Mouse (Mus musculus) CH12.LX (cell line): ENCODE data around the gene Ttc13. TPM values are rescaled to one million over a fixed set of nuclear protein-coding genes. Genes with fewer than 3 reads are reported as not detected.

Source experiments
- DNase-seq: peaks from one replicate; pipeline ENCODE4 v3.0.0-alpha.2; 2013; ENCODE audit errors: extremely low read depth
- H3K27ac ChIP-seq: 2 replicates; pipeline ENCODE4 v1.5.1; 2012; ENCODE audit warnings: low read depth, mild to moderate bottlenecking, control low read depth, moderate library complexity; ENCODE audit not compliant: insufficient read depth
- H3K27me3 ChIP-seq: replicated peaks from 2 replicates; pipeline ENCODE3; 2012; ENCODE audit warnings: inconsistent platforms
- H3K36me3 ChIP-seq, 2 experiments: replicated peaks in 1 of 2; 2 replicates each; pipeline versions ENCODE3 to v1.6.1; 2012; ENCODE audit warnings: inconsistent platforms in 1 of 2, low read length in 1 of 2, mild to moderate bottlenecking in 1 of 2, mixed read lengths in 1 of 2, moderate library complexity in 1 of 2; ENCODE audit not compliant: control insufficient read depth in 1 of 2, insufficient read depth in 1 of 2
- H3K4me1 ChIP-seq, 2 experiments: 2 replicates each; pipeline ENCODE4 v1.6.1; 2012; ENCODE audit warnings: inconsistent platforms in 1 of 2, moderate library complexity in 1 of 2; ENCODE audit not compliant: insufficient read depth in 2 of 2, control insufficient read depth in 1 of 2
- H3K4me2 ChIP-seq: 2 replicates; pipeline ENCODE4 v1.6.1; 2012; ENCODE audit warnings: low read depth, mild to moderate bottlenecking, control low read depth; ENCODE audit not compliant: poor library complexity, insufficient read depth, severe bottlenecking
- H3K4me3 ChIP-seq, 3 experiments: fragments of 150-350 bp in 1 of 3; sonication (generic) in 1 of 3; replicated peaks in 1 of 3; 2 replicates each; pipeline versions ENCODE3 to v1.5.1; 2011 to 2012; ENCODE audit warnings: low read depth in 2 of 3, low read length in 2 of 3, mild to moderate bottlenecking in 2 of 3, moderate library complexity in 2 of 3, control low read depth in 1 of 3, improper control_type of control experiment in 1 of 3, inconsistent platforms in 1 of 3, mixed read lengths in 1 of 3; ENCODE audit not compliant: poor library complexity in 1 of 3
- H3K79me2 ChIP-seq: replicated peaks from 2 replicates; pipeline ENCODE4 v1.6.1; 2012; ENCODE audit warnings: mild to moderate bottlenecking, moderate library complexity; ENCODE audit not compliant: control insufficient read depth, poor library complexity, insufficient read depth, severe bottlenecking; ENCODE audit errors: extremely low read depth
- H3K9ac ChIP-seq: 2 replicates; pipeline ENCODE4 v1.6.1; 2012; ENCODE audit warnings: low read depth, mild to moderate bottlenecking, control low read depth, moderate library complexity; ENCODE audit not compliant: insufficient read depth
- H3K9me3 ChIP-seq: replicated peaks from 2 replicates; pipeline ENCODE3; 2012; ENCODE audit warnings: low read length, inconsistent platforms, mixed read lengths
- CHD1 ChIP-seq: IDR thresholded peaks from 2 replicates; pipeline ENCODE4 v1.6.1; 2012; ENCODE audit warnings: low read depth, low read length, improper control_type of control experiment, inconsistent platforms
- CTCF ChIP-seq, 2 experiments: IDR thresholded peaks in 1 of 2; conservative IDR thresholded peaks in 1 of 2; 2 replicates each; pipeline ENCODE4 v1.5.1; 2011 to 2012; ENCODE audit warnings: low read depth in 2 of 2, low read length in 2 of 2, improper control_type of control experiment in 1 of 2, inconsistent platforms in 1 of 2, mild to moderate bottlenecking in 1 of 2, moderate library complexity in 1 of 2
- E2F4 ChIP-seq: IDR thresholded peaks from 2 replicates; pipeline ENCODE4 v1.6.1; 2011; ENCODE audit warnings: low read depth, low read length, improper control_type of control experiment; ENCODE audit not compliant: insufficient replicate concordance
- ELF1 ChIP-seq: IDR thresholded peaks from 2 replicates; pipeline ENCODE4 v1.6.1; 2014; ENCODE audit warnings: low read depth, mild to moderate bottlenecking, inconsistent platforms, low read length, improper control_type of control experiment
- ETS1 ChIP-seq: conservative IDR thresholded peaks from 2 replicates; pipeline ENCODE4 v1.6.1; 2012; ENCODE audit warnings: low read depth, mild to moderate bottlenecking, inconsistent platforms, low read length, improper control_type of control experiment, moderate library complexity
- GABPA ChIP-seq: IDR thresholded peaks from 2 replicates; pipeline ENCODE4 v1.6.1; 2012; ENCODE audit warnings: low read depth, low read length, improper control_type of control experiment, inconsistent platforms; ENCODE audit not compliant: insufficient replicate concordance
- IRF4 ChIP-seq: IDR thresholded peaks from 2 replicates; pipeline ENCODE4 v1.6.1; 2014; ENCODE audit warnings: low read depth, mild to moderate bottlenecking, inconsistent platforms, low read length, improper control_type of control experiment
- JUN ChIP-seq: IDR thresholded peaks from 2 replicates; pipeline ENCODE4 v1.6.1; 2011; ENCODE audit warnings: low read depth, mild to moderate bottlenecking, low read length, improper control_type of control experiment, moderate library complexity; ENCODE audit not compliant: insufficient read depth
- JUND ChIP-seq: conservative IDR thresholded peaks from 2 replicates; pipeline ENCODE4 v1.6.1; 2011; ENCODE audit warnings: low read depth, low read length, improper control_type of control experiment
- KAT2A ChIP-seq: IDR thresholded peaks from 2 replicates; pipeline ENCODE4 v1.6.1; 2012; ENCODE audit warnings: low read length, improper control_type of control experiment, inconsistent platforms; ENCODE audit not compliant: insufficient replicate concordance
- MAFK ChIP-seq: IDR thresholded peaks from 2 replicates; pipeline ENCODE4 v1.6.1; 2011; ENCODE audit warnings: low read length, improper control_type of control experiment; ENCODE audit not compliant: insufficient replicate concordance
- MAX ChIP-seq: IDR thresholded peaks from 2 replicates; pipeline ENCODE4 v1.6.1; 2011; ENCODE audit warnings: low read length, improper control_type of control experiment
- MEF2A ChIP-seq: IDR thresholded peaks from 2 replicates; pipeline ENCODE4 v1.6.1; 2014; ENCODE audit warnings: low read depth, mild to moderate bottlenecking, inconsistent platforms, low read length, improper control_type of control experiment, borderline replicate concordance
- MXI1 ChIP-seq: IDR thresholded peaks from 2 replicates; pipeline ENCODE4 v1.6.1; 2011; ENCODE audit warnings: mild to moderate bottlenecking, low read depth, low read length, improper control_type of control experiment
- MYC ChIP-seq: IDR thresholded peaks from 2 replicates; pipeline ENCODE4 v1.6.1; 2011; ENCODE audit warnings: low read depth, mild to moderate bottlenecking, improper control_type of control experiment, low read length
- NRF1 ChIP-seq: IDR thresholded peaks from 2 replicates; pipeline ENCODE4 v1.6.1; 2014; ENCODE audit warnings: low read depth, mild to moderate bottlenecking, inconsistent platforms, low read length, improper control_type of control experiment, moderate library complexity
- PAX5 ChIP-seq: IDR thresholded peaks from 2 replicates; pipeline ENCODE4 v1.6.1; 2012; ENCODE audit warnings: low read length, inconsistent platforms, mixed read lengths
- RAD21 ChIP-seq: IDR thresholded peaks from 2 replicates; pipeline ENCODE4 v1.6.1; 2011; ENCODE audit warnings: low read depth, mild to moderate bottlenecking, low read length, improper control_type of control experiment, moderate library complexity
- RCOR1 ChIP-seq: conservative IDR thresholded peaks from 2 replicates; pipeline ENCODE4 v1.6.1; 2012; ENCODE audit warnings: low read depth, mild to moderate bottlenecking, inconsistent platforms, low read length, improper control_type of control experiment
- SIN3A ChIP-seq: IDR thresholded peaks from 2 replicates; pipeline ENCODE4 v1.6.1; 2012; ENCODE audit warnings: low read length, improper control_type of control experiment, inconsistent platforms
- SMC3 ChIP-seq: IDR thresholded peaks from 2 replicates; pipeline ENCODE4 v1.6.1; 2011; ENCODE audit warnings: low read depth, low read length, improper control_type of control experiment
- TBP ChIP-seq: conservative IDR thresholded peaks from 2 replicates; pipeline ENCODE4 v1.6.1; 2011; ENCODE audit warnings: low read depth, low read length, improper control_type of control experiment
- UBTF ChIP-seq: IDR thresholded peaks from 2 replicates; pipeline ENCODE4 v1.6.1; 2012; ENCODE audit warnings: low read depth, mild to moderate bottlenecking, inconsistent platforms, low read length, improper control_type of control experiment, moderate library complexity
- USF1 ChIP-seq: IDR thresholded peaks from 2 replicates; pipeline ENCODE4 v1.6.1; 2014; ENCODE audit warnings: low read depth, mild to moderate bottlenecking, inconsistent platforms, low read length, improper control_type of control experiment
- USF2 ChIP-seq: conservative IDR thresholded peaks from 2 replicates; pipeline ENCODE4 v1.6.1; 2011; ENCODE audit warnings: low read depth, low read length, improper control_type of control experiment
- ZC3H11A ChIP-seq: IDR thresholded peaks from 2 replicates; pipeline ENCODE4 v1.6.1; 2012; ENCODE audit warnings: low read depth, mild to moderate bottlenecking, inconsistent platforms, low read length, improper control_type of control experiment
- ZMIZ1 ChIP-seq: IDR thresholded peaks from 2 replicates; pipeline ENCODE4 v1.6.1; 2012; ENCODE audit warnings: low read depth, mild to moderate bottlenecking, inconsistent platforms, low read length, improper control_type of control experiment
- dilution Hi-C: fragments of 300-500 bp; cut with MboI; formaldehyde crosslinking; loops from 2 replicates; pipeline ENCODE4 v1.14.3; 2020; ENCODE audit warnings: low sequenced_read_pairs; ENCODE audit not compliant: extremely low pct_unique_long_range_greater_than_20kb, extremely low pct_ligation_motif_present
- in situ Hi-C: fragments of 300-500 bp; cut with MboI; formaldehyde crosslinking; loops from 3 replicates; pipeline ENCODE4 v1.14.3; 2019; ENCODE audit warnings: low sequenced_read_pairs, low pct_ligation_motif_present, low pct_unique_long_range_greater_than_20kb, mixed read lengths
- polyA plus RNA-seq: library from polyadenylated mRNA; unstranded; fragments of >175 nt; gene quantifications from 2 replicates; pipeline ENCODE4 v1.2.1, GENCODE M21; 2012; ENCODE audit warnings: low read depth; ENCODE audit not compliant: insufficient read length
- total RNA-seq, 2 experiments: library from RNA; depleted of rRNA; stranded (reverse); fragments of 300-350 nt in 1 of 2; fragments of >200 nt in 1 of 2; gene quantifications; 2 replicates each; pipeline ENCODE4 v1.2.3; 2012 to 2014

The Ttc13 gene
- total and polyA plus RNA-seq, 3 experiments: 30.8 to 33.6 (median 33.5) TPM

DNA sequence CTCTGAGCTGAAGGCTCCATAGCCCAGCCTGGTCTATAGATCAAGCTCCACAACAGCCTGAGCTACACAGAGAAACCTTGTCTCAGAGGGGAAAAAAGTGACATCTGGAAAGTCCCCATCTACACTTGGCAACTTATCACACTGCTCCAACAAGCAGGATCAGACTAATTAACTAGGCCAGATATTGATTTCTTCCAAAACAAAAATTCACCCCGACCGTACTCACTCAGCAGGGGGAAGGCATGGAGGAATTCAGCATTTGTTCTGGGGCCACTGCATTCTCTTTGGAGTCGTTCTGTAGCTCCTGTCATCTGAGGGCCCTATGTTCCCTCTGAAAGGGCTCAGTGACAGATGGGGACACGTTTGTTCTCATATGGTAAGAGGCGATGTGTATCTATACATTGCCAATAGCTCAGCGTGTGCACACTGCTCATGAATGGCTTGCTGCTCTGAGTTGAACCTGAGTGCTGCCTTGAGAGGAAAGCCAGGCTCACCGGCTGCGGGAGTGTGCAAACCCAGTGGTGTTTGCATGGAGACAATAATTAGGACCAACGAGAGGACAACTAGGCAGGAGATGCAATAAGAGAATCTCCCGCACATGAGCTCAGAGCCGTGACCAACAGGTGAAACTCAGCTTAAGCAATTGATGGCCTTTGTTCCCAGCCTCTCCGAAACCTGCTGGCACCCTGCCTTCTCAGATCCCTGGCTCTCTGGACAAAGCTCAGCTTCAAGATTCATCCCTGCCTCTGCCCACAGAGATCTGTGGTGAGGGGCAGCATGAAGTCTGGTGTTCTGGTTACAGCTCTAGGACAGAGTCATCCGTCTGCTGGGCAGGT lies 87.2 kb downstream of the Ttc13 start:
- in situ Hi-C loops (loop anchor here (5.0 kb wide), 1 partner anchor 33 kb away; no protein-coding TSS in a partner anchor), dilution Hi-C loops (no loop called here)
- Histone ChIP-seq H3K79me2 (no peaks in the 10 kb centered on the region), H3K4me1 (peaks cover 3 to 9% of the 10 kb centered on the region in 2 experiments; a peak in 3 of 4 replicates), H3K36me3 (peaks cover 3 to 41% of the 10 kb centered on the region in 2 experiments), H3K9ac (no peak overlapping the region), H3K9me3 (no peaks in the 10 kb centered on the region), H3K27me3 (peaks cover 2% of the 10 kb centered on the region), H3K27ac (no peak overlapping the region), H3K4me3 (no peak overlapping the region), H3K4me2 (no peak overlapping the region)
- no peak for TF ChIP-seq TBP
- no peak for TF ChIP-seq ETS1
- TF ChIP-seq MEF2A: no peak
- TF ChIP-seq RAD21: no peak
- no peak for TF ChIP-seq E2F4
- no peak for TF ChIP-seq ZMIZ1
- no peak for TF ChIP-seq MYC
- no peak for TF ChIP-seq USF1
- TF ChIP-seq SMC3: no peak
- TF ChIP-seq MXI1: no peak
- no peak for TF ChIP-seq USF2
- TF ChIP-seq JUND: no peak
- no peak for DNase-seq

DNA sequence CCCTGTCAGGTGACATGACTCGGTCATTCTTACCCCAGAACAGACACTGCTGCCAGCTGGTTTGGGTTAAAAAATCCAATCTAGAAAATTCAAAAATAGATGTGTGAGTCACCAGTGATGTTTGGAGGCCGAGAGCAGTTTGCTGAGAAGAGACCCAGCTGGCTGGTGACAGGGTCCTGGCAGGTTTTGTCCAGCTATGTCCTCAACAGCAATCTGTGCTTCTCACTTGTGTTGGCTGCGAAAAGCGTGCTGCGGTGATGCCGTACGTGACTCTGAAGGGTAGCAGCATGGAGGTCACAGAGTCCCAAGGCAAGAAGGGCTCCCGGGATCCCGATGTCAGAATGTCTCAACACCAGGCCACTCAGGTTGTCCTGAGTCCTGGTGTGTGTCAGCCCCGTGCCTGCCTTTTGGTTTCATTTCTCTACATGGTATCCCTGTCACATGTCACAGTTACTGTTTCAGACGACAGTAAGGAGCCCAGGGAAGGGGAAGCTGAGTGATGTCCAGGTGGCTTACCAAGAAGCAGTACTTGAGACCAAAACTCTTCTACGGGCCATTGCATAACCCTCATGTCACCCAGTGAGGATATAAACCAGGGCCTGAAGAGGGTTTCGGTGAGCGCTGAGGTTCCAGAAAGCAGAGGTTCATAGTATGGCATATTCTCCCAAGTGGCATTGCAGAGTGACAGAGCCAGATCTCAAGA lies 88.6 kb downstream of the Ttc13 start:
- DNase-seq: no peak
- no peaks in the 10 kb centered on the region for H3K79me2 ChIP-seq
- H3K4me2 ChIP-seq: no peak overlapping the region
- H3K4me3 ChIP-seq: no peak overlapping the region
- no peaks in the 10 kb centered on the region for H3K9me3 ChIP-seq
- H3K9ac ChIP-seq: no peak overlapping the region
- dilution Hi-C loops: no loop called here
- no peak overlapping the region for H3K27ac ChIP-seq
- H3K36me3 ChIP-seq: peaks cover 3 to 29% of the 10 kb centered on the region in 2 experiments
- in situ Hi-C loops: loop anchor here (5.0 kb wide), 1 partner anchor 34 kb away; no protein-coding TSS in a partner anchor
- TF ChIP-seq ELF1: no peak
- TF ChIP-seq RCOR1: no peak
- TF ChIP-seq PAX5: no peak
- no peak for TF ChIP-seq MAX
- no peak for TF ChIP-seq MAFK
- TF ChIP-seq E2F4: no peak
- no peak for TF ChIP-seq SIN3A
- TF ChIP-seq CTCF (conservative IDR thresholded peaks at IDR 0.05 in 1 of 2, IDR thresholded peaks at IDR 0.05 in 1 of 2; ENCODE audit: low read depth in 2 of 2, low read length in 2 of 2): no peak
- TF ChIP-seq USF2: no peak
- TF ChIP-seq KAT2A: no peak
- TF ChIP-seq CHD1: no peak
- TF ChIP-seq GABPA: no peak
- TF ChIP-seq TBP: no peak
- no peak for TF ChIP-seq ZC3H11A
- no peak for TF ChIP-seq JUN
- no peak for TF ChIP-seq SMC3
- TF ChIP-seq UBTF: no peak
- TF ChIP-seq IRF4: no peak
- TF ChIP-seq NRF1: no peak
- H3K4me1 ChIP-seq: peaks cover 3 to 9% of the 10 kb centered on the region in 2 experiments; a peak in 3 of 4 replicates
- H3K27me3 ChIP-seq: peaks cover 2% of the 10 kb centered on the region
